Mouse (Mus musculus) bone marrow macrophage, adult 2 months (primary cell): Measurements from ENCODE around the gene Dand5.

Source experiments
- CTCF ChIP-seq: IDR thresholded peaks from 2 replicates; pipeline ENCODE4 v1.5.1; 2012; ENCODE audit warnings: low read depth, mild to moderate bottlenecking, low read length, moderate library complexity
- POLR2A ChIP-seq: IDR thresholded peaks from 2 replicates; pipeline ENCODE4 v1.6.1; 2012; ENCODE audit warnings: mild to moderate bottlenecking, low read depth, low read length, borderline replicate concordance

- TF ChIP-seq CTCF (no peak), POLR2A (no peak)
Measured at GRCm38 (mm10) chr8:84797256-84797797, 25.3 kb downstream of the Dand5 start.
